Mouse (Mus musculus) midbrain, postnatal 0 days (tissue): ENCODE results near the gene Krtap9-1. TPM values are rescaled to one million over a fixed set of nuclear protein-coding genes. Genes with fewer than 3 reads are reported as not detected.
"Not testable (repeated sequence)": the region's sequence is repeated elsewhere in the genome, so short reads cannot be mapped to it uniquely, and the experiment has no call there.

Source experiments
- ATAC-seq: fragments of 200-750 bp; cut with Nextera tagmentation; 2 replicates; pipeline ENCODE4 v1.8.0; 2017; ENCODE audit warnings: moderate number of reproducible peaks, mild to moderate bottlenecking, moderate TSS enrichment, moderate library complexity; ENCODE audit not compliant: low FRiP score
- DNase-seq: peaks from one replicate; pipeline ENCODE4 v3.0.0-alpha.2; 2015; ENCODE audit warnings: low spot score
- H3K27ac ChIP-seq: fragments of 300-500 bp; sonication (generic); 2 replicates; pipeline ENCODE4 v1.5.1; 2014; ENCODE audit warnings: low read depth, mild to moderate bottlenecking, low read length, mixed read lengths
- H3K27me3 ChIP-seq: fragments of 300-500 bp; sonication (generic); 2 replicates; pipeline ENCODE4 v1.6.1; 2014; ENCODE audit warnings: low read length, control low read depth, mixed read lengths; ENCODE audit not compliant: insufficient read depth
- H3K36me3 ChIP-seq: fragments of 300-500 bp; sonication (generic); 2 replicates; pipeline ENCODE4 v1.6.1; 2014; ENCODE audit warnings: low read length, control low read depth, mixed read lengths; ENCODE audit not compliant: insufficient read depth
- H3K4me1 ChIP-seq: fragments of 300-500 bp; sonication (generic); 2 replicates; pipeline ENCODE4 v1.6.1; 2014; ENCODE audit warnings: mild to moderate bottlenecking, control low read depth, antibody characterized with exemption, low read length, mixed read lengths; ENCODE audit not compliant: insufficient read depth
- H3K4me2 ChIP-seq: fragments of 300-500 bp; sonication (generic); 2 replicates; pipeline ENCODE4 v1.6.1; 2014; ENCODE audit warnings: low read depth, mild to moderate bottlenecking, low read length, mixed read lengths; ENCODE audit not compliant: poor library complexity, severe bottlenecking
- H3K4me3 ChIP-seq: fragments of 300-500 bp; sonication (generic); 2 replicates; pipeline ENCODE4 v1.5.1; 2014; ENCODE audit warnings: low read depth, mild to moderate bottlenecking, low read length, moderate library complexity
- H3K9ac ChIP-seq: fragments of 300-500 bp; sonication (generic); replicated peaks from 2 replicates; pipeline ENCODE4 v1.6.1; 2014; ENCODE audit warnings: mild to moderate bottlenecking, low read length, moderate library complexity, mixed read lengths; ENCODE audit not compliant: poor library complexity, severe bottlenecking
- H3K9me3 ChIP-seq: fragments of 300-500 bp; sonication (generic); 2 replicates; pipeline ENCODE4 v1.6.1; 2016; ENCODE audit warnings: low read length, control low read depth
- CTCF ChIP-seq: IDR thresholded peaks from 2 replicates; pipeline ENCODE4 v1.5.1; 2016; ENCODE audit warnings: antibody characterized with exemption, mild to moderate bottlenecking
- WGBS: fragments of 180-500 bp; shearing (Covaris S2); extraction: QIAGEN DNeasy Blood & Tissue Kit; methylation state at CpG from one replicate; pipeline ENCODE4 v1.1.7; 2014; 5-methylcytosine and 5-hydroxymethylcytosine counted together
- polyA plus RNA-seq: library from polyadenylated mRNA; unstranded; fragments of >200 nt; fragmentation: Nextera tagmentation; extraction: Ambion mirVana; gene quantifications from 2 replicates; pipeline ENCODE4 v1.2.1, GENCODE M21; 2015
- total RNA-seq: library from RNA; depleted of rRNA; stranded (reverse); fragments of >200 nt; gene quantifications from 2 replicates; pipeline ENCODE4 v1.2.3, GENCODE M21; 2014; rRNA removed

Gene Krtap9-1
- total and polyA plus RNA-seq, 2 experiments from 2014 or later, result not detected

DNA sequence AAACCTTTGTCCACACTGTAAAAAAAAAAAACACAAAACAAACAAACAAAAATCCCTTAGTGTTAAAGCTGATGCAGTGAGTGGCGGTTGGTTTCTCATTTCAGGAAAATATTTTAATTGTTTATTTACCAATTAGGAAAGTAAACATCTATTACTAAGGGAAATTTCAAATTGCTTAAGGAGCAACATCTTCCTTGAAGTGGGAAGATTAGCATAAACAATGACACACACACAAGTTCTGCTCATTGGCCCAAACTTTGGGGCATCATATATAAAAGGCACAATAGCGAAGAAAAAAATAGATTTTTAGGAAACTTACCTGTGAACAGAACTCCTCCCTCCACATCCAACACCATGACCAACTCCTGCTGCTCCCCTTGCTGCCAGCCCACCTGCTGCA, 15.6 kb upstream of the Krtap9-1 start, which contains the start of gene Gm11568:
TSS of gene Gm11568 (plus strand) at position 301 of the 400 bp plus-strand sequence.
- ATAC-seq (no peak), DNase-seq (no peak)
- Histone ChIP-seq H3K4me2 (no peak within 1 kb of the TSS), H3K4me1 (no peaks in the 10 kb centered on the region), H3K4me3 (no peak within 1 kb of the TSS), H3K27me3 (no peaks in the 10 kb centered on the region), H3K36me3 (no peaks in the 10 kb centered on the region), H3K9ac (no peak within 1 kb of the TSS), H3K27ac (no peak within 1 kb of the TSS), H3K9me3 (no peaks in the 10 kb centered on the region)
- WGBS, result 88% methylated on average over 2 of the region's 2 CpGs
- no peak for TF ChIP-seq CTCF

DNA sequence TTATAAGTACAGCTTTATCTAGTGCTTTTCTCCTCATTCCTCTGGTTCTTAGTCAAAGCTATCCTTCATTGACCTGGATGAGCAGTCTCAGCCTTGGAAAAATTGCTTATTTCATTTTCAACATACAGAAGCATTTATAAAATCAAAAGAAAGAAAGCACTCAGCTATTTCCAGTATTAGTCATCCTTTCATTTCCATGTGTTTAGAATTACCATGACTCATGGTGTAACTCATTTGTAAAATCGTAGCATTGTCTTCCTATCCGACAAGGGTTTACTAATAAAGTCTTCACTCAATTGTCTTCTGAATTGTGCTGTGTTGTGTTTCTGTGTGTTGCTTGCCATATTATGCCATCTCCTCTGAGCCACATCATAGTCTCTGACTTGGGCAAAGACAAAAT, 14.4 kb upstream of the Krtap9-1 start:
- no peak for TF ChIP-seq CTCF
- no peak overlapping the region for H3K4me3 ChIP-seq
- no peak overlapping the region for H3K9ac ChIP-seq
- no peaks in the 10 kb centered on the region for H3K4me1 ChIP-seq
- 73% methylated on average over 2 of the region's 2 CpGs for WGBS
- DNase-seq (no peak), ATAC-seq (no peak)
- H3K36me3 ChIP-seq, result no peaks in the 10 kb centered on the region
- H3K27me3 ChIP-seq, result no peaks in the 10 kb centered on the region
- H3K9me3 ChIP-seq, result no peaks in the 10 kb centered on the region
- H3K4me2 ChIP-seq, result no peak overlapping the region
- H3K27ac ChIP-seq, result no peak overlapping the region

DNA sequence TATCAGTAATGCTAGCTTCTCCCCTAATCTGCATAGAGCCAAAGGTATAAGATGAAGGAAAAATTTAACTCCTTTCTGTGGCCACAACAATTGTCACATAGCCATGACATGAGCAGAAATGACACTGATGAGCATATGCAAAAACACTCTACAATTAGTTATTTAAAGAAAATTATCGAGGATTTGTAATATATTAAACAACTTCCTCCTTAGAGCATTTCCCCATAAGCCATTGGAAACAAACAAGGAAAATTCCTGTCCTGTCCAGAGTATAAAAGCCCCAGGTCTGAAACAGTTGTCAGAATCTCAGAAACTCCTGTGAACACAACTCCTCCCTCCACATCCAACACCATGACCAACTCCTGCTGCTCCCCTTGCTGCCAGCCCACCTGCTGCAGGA, 9.0 kb upstream of the Krtap9-1 start, which contains the start of gene Gm11559:
TSS of gene Gm11559 (plus strand) at position 301 of the 400 bp plus-strand sequence.
- not testable (repeated sequence) for H3K4me1 ChIP-seq, H3K27ac ChIP-seq, H3K36me3 ChIP-seq, H3K27me3 ChIP-seq, H3K4me2 ChIP-seq, H3K4me3 ChIP-seq, H3K9ac ChIP-seq, ATAC-seq, H3K9me3 ChIP-seq, DNase-seq
- 63% methylated on average over 1 of the region's 1 CpGs for WGBS

DNA sequence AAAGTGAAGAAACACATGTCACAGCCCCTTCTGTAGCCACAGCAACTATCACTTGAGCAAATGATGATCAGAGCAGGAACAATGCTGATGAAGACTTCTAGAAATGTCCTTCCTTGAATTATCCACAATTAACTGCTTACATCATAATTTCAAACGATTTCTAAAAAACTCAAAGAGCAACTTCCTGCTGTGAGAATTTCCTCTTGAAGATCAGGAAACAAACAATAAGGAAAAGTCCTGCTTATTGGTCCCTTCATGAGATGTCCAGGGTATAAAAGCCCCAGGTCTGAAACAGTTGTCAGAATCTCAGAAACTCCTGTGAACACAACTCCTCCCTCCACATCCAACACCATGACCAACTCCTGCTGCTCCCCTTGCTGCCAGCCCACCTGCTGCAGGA, 5.7 kb downstream of the Krtap9-1 start, which contains the start of gene Gm11567:
TSS of gene Gm11567 (plus strand) at position 301 of the 400 bp plus-strand sequence.
- 49% methylated on average over 1 of the region's 1 CpGs for WGBS
- not testable (repeated sequence) for H3K9me3 ChIP-seq, ATAC-seq

DNA sequence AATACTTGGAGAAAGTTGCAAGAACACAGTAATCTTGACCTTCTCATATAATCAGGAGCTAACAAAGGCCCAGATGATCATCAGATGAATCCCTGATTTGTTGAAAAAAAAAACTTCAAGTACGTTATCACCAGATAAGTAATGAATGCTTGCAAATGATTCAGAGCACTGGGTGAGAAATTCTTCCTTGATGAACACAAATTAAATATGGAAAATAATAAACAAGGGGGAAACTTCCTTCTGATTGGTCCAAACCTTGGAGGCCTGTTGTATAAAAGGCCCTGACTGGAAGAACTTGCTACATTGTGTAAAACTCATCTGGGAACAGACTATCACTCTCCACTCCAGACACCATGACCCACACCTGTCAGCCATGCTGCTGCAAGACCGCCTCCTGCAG, 34.4 kb downstream of the Krtap9-1 start, which contains the start of gene Krtap31-1:
TSS of gene Krtap31-1 (plus strand) at position 301 of the 400 bp plus-strand sequence.
- DNase-seq, result no peak
- Histone ChIP-seq H3K4me3 (no peak within 1 kb of the TSS), H3K4me1 (no peaks in the 10 kb centered on the region), H3K36me3 (no peaks in the 10 kb centered on the region), H3K27me3 (no peaks in the 10 kb centered on the region), H3K27ac (no peak within 1 kb of the TSS), H3K9ac (no peak within 1 kb of the TSS), H3K9me3 (no peaks in the 10 kb centered on the region), H3K4me2 (no peak within 1 kb of the TSS)
- WGBS, result 85% methylated on average over 2 of the region's 2 CpGs
- no peak for TF ChIP-seq CTCF
- ATAC-seq, result no peak

More for the DNA sequence above, 5.7 kb downstream of the Krtap9-1 start, which contains the start of gene Gm11567:
- H3K4me3 ChIP-seq, H3K4me2 ChIP-seq, H3K27ac ChIP-seq, DNase-seq, H3K27me3 ChIP-seq, H3K36me3 ChIP-seq, H3K4me1 ChIP-seq, H3K9ac ChIP-seq: not testable (repeated sequence)

DNA sequence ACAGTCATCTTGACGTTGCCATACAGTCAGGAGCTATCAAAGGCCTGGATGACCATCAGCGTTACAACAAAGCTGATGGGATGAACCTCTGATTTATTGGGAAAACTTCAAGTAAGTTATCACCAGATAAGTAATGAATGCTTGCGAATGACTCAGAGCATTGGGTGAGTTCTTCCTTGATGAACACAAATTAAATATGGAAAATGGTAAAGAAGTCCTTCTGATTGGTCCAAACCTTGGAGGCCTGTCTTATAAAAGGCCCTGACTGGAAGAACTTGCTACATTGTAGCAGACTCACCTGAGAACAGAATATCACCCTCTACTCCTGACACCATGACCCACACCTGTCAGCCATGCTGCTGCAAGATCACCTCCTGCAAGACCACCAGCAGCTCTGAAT, 41.3 kb downstream of the Krtap9-1 start, which contains the start of gene Gm11565:
TSS of gene Gm11565 (plus strand) at position 301 of the 400 bp plus-strand sequence.
- H3K27me3 ChIP-seq, result no peaks in the 10 kb centered on the region
- H3K9ac ChIP-seq, result no peak within 1 kb of the TSS
- no peaks in the 10 kb centered on the region for H3K9me3 ChIP-seq
- TF ChIP-seq CTCF, result no peak
- H3K4me2 ChIP-seq, result no peak within 1 kb of the TSS
- H3K27ac ChIP-seq, result no peak within 1 kb of the TSS
- WGBS, result 94% methylated on average over 3 of the region's 3 CpGs
- H3K4me3 ChIP-seq, result no peak within 1 kb of the TSS
- DNase-seq, result no peak
- no peaks in the 10 kb centered on the region for H3K4me1 ChIP-seq
- ATAC-seq, result no peak
- no peaks in the 10 kb centered on the region for H3K36me3 ChIP-seq

Other genes starting within 250 kb of the Krtap9-1 start
Only the 30 nearest of the 36 such genes appear.
- not detected in 2 replicates for gene Gm11563, start 214.4 kb upstream of the Krtap9-1 start, total RNA-seq
- gene Gm11563, start 214.4 kb upstream of the Krtap9-1 start, polyA plus RNA-seq, result not detected in 2 replicates
- not detected in 2 replicates for gene Krtap4-6, start 207.4 kb upstream of the Krtap9-1 start, total RNA-seq
- not detected in 2 replicates for gene Krtap4-6, start 207.4 kb upstream of the Krtap9-1 start, polyA plus RNA-seq
- not detected in 2 replicates for gene Gm14190, start 182.6 kb upstream of the Krtap9-1 start, total RNA-seq
- gene Gm14190, start 182.6 kb upstream of the Krtap9-1 start, polyA plus RNA-seq, result not detected in 2 replicates
- gene Gm14180, start 139.1 kb upstream of the Krtap9-1 start, total RNA-seq, result not detected in 2 replicates
- gene Gm14180, start 139.1 kb upstream of the Krtap9-1 start, polyA plus RNA-seq, result not detected in 2 replicates
- gene Gm11595, start 100.5 kb upstream of the Krtap9-1 start, total RNA-seq, result not detected in 2 replicates
- not detected in 2 replicates for gene Gm11595, start 100.5 kb upstream of the Krtap9-1 start, polyA plus RNA-seq
- gene Krtap4-8, start 92.7 kb upstream of the Krtap9-1 start, total RNA-seq, result not detected in 2 replicates
- not detected in 2 replicates for gene Krtap4-8, start 92.7 kb upstream of the Krtap9-1 start, polyA plus RNA-seq
- not detected in 2 replicates for gene Krtap4-9, start 88.2 kb upstream of the Krtap9-1 start, total RNA-seq
- not detected in 2 replicates for gene Krtap4-9, start 88.2 kb upstream of the Krtap9-1 start, polyA plus RNA-seq
- not detected in 2 replicates for gene Gm11596, start 79.9 kb upstream of the Krtap9-1 start, total RNA-seq
- not detected in 2 replicates for gene Gm11596, start 79.9 kb upstream of the Krtap9-1 start, polyA plus RNA-seq
- not detected in 2 replicates for gene Gm11569, start 74.5 kb upstream of the Krtap9-1 start, total RNA-seq
- gene Gm11569, start 74.5 kb upstream of the Krtap9-1 start, polyA plus RNA-seq, result not detected in 2 replicates
- gene Gm11554, start 68.9 kb upstream of the Krtap9-1 start, total RNA-seq, result not detected in 2 replicates
- gene Gm11554, start 68.9 kb upstream of the Krtap9-1 start, polyA plus RNA-seq, result not detected in 2 replicates
- not detected in 2 replicates for gene Krtap4-13, start 63.5 kb upstream of the Krtap9-1 start, total RNA-seq
- not detected in 2 replicates for gene Krtap4-13, start 63.5 kb upstream of the Krtap9-1 start, polyA plus RNA-seq
- not detected in 2 replicates for gene Gm11564, start 57.7 kb upstream of the Krtap9-1 start, total RNA-seq
- not detected in 2 replicates for gene Gm11564, start 57.7 kb upstream of the Krtap9-1 start, polyA plus RNA-seq
- gene 2300003K06Rik, start 35.3 kb upstream of the Krtap9-1 start, total RNA-seq, result not detected in 2 replicates
- gene 2300003K06Rik, start 35.3 kb upstream of the Krtap9-1 start, polyA plus RNA-seq, result not detected in 2 replicates
- gene Krtap4-16, start 21.8 kb upstream of the Krtap9-1 start, total RNA-seq, result not detected in 2 replicates
- not detected in 2 replicates for gene Krtap4-16, start 21.8 kb upstream of the Krtap9-1 start, polyA plus RNA-seq
- not detected in 2 replicates for gene Gm11568, start 15.5 kb upstream of the Krtap9-1 start, total RNA-seq
- gene Gm11568, start 15.5 kb upstream of the Krtap9-1 start, polyA plus RNA-seq, result not detected in 2 replicates
- not detected in 2 replicates for gene Gm11559, start 8.9 kb upstream of the Krtap9-1 start, total RNA-seq
- not detected in 2 replicates for gene Gm11559, start 8.9 kb upstream of the Krtap9-1 start, polyA plus RNA-seq
- not detected in 2 replicates for gene Gm11567, start 5.8 kb downstream of the Krtap9-1 start, total RNA-seq
- not detected in 2 replicates for gene Gm11567, start 5.8 kb downstream of the Krtap9-1 start, polyA plus RNA-seq
- gene Krtap31-1, start 34.5 kb downstream of the Krtap9-1 start, total RNA-seq, result not detected in 2 replicates
- not detected in 2 replicates for gene Krtap31-1, start 34.5 kb downstream of the Krtap9-1 start, polyA plus RNA-seq
- not detected in 2 replicates for gene Gm11565, start 41.4 kb downstream of the Krtap9-1 start, total RNA-seq
- not detected in 2 replicates for gene Gm11565, start 41.4 kb downstream of the Krtap9-1 start, polyA plus RNA-seq
- gene Krtap31-2, start 62.9 kb downstream of the Krtap9-1 start, total RNA-seq, result not detected in 2 replicates
- not detected in 2 replicates for gene Krtap31-2, start 62.9 kb downstream of the Krtap9-1 start, polyA plus RNA-seq
- not detected in 2 replicates for gene Krtap9-5, start 75.1 kb downstream of the Krtap9-1 start, total RNA-seq
- not detected in 2 replicates for gene Krtap9-5, start 75.1 kb downstream of the Krtap9-1 start, polyA plus RNA-seq
- not detected in 2 replicates for gene Krtap29-1, start 105.7 kb downstream of the Krtap9-1 start, total RNA-seq
- not detected in 2 replicates for gene Krtap29-1, start 105.7 kb downstream of the Krtap9-1 start, polyA plus RNA-seq
- not detected in 2 replicates for gene Krtap16-1, start 113.2 kb downstream of the Krtap9-1 start, total RNA-seq
- not detected in 2 replicates for gene Krtap16-1, start 113.2 kb downstream of the Krtap9-1 start, polyA plus RNA-seq
- 0.22 and 1.4 TPM in 2 replicates for gene Krtap17-1, start 120.6 kb downstream of the Krtap9-1 start, total RNA-seq
- 1.7 TPM in 2 replicates for gene Krtap17-1, start 120.6 kb downstream of the Krtap9-1 start, polyA plus RNA-seq
- gene Krt33a, start 142.8 kb downstream of the Krtap9-1 start, total RNA-seq, result not detected in 2 replicates
- not detected in 2 replicates for gene Krt33a, start 142.8 kb downstream of the Krtap9-1 start, polyA plus RNA-seq
- not detected in 2 replicates for gene Krt33b, start 156.5 kb downstream of the Krtap9-1 start, total RNA-seq
- 0.13 and 0.25 TPM in 2 replicates for gene Krt33b, start 156.5 kb downstream of the Krtap9-1 start, polyA plus RNA-seq
- gene Krt34, start 168.2 kb downstream of the Krtap9-1 start, total RNA-seq, result not detected in 2 replicates
- not detected in 2 replicates for gene Krt34, start 168.2 kb downstream of the Krtap9-1 start, polyA plus RNA-seq
- gene Krt31, start 177.2 kb downstream of the Krtap9-1 start, total RNA-seq, result 0.93 TPM in 1 of 2 replicates, not detected in the other
- not detected in 2 replicates for gene Krt31, start 177.2 kb downstream of the Krtap9-1 start, polyA plus RNA-seq
- gene Krt32, start 214.8 kb downstream of the Krtap9-1 start, total RNA-seq, result not detected in 2 replicates
- gene Krt32, start 214.8 kb downstream of the Krtap9-1 start, polyA plus RNA-seq, result not detected in 2 replicates
- gene Krt35, start 222.9 kb downstream of the Krtap9-1 start, total RNA-seq, result 0.60 TPM in 1 of 2 replicates, not detected in the other
- 0.10 TPM in 1 of 2 replicates, not detected in the other for gene Krt35, start 222.9 kb downstream of the Krtap9-1 start, polyA plus RNA-seq